Mouse (Mus musculus) hindbrain, embryonic 11.5 days (tissue): Measurements from ENCODE around the gene Gm21983. TPM values are rescaled to one million over a fixed set of nuclear protein-coding genes. Genes with fewer than 3 reads are reported as not detected.
A peak's percentile ranks its signal among the peaks of the same experiment; 100 is the strongest.

Experiments
- ATAC-seq: fragments of 200-750 bp; cut with Nextera tagmentation; 2 replicates; pipeline ENCODE4 v1.8.0; 2017; ENCODE audit warnings: mild to moderate bottlenecking, moderate TSS enrichment, moderate library complexity; ENCODE audit not compliant: low FRiP score
- DNase-seq: peaks from one replicate; pipeline ENCODE4 v3.0.0-alpha.2; 2015; ENCODE audit warnings: low spot score
- H3K27ac ChIP-seq: fragments of 300-500 bp; sonication (generic); 2 replicates; pipeline ENCODE4 v1.5.1; 2014; ENCODE audit warnings: mild to moderate bottlenecking, low read depth, low read length
- H3K27me3 ChIP-seq: fragments of 300-500 bp; sonication (generic); 2 replicates; pipeline ENCODE4 v1.6.1; 2014; ENCODE audit warnings: mild to moderate bottlenecking, low read length, moderate library complexity, mixed read lengths; ENCODE audit not compliant: control insufficient read depth, insufficient read depth
- H3K36me3 ChIP-seq: fragments of 300-500 bp; sonication (generic); 2 replicates; pipeline ENCODE4 v1.6.1; 2014; ENCODE audit warnings: mild to moderate bottlenecking, low read length, moderate library complexity, mixed read lengths; ENCODE audit not compliant: control insufficient read depth, insufficient read depth
- H3K4me1 ChIP-seq: fragments of 300-500 bp; sonication (generic); replicated peaks from 2 replicates; pipeline ENCODE4 v1.6.1; 2014; ENCODE audit warnings: low read length, mixed read lengths; ENCODE audit not compliant: control insufficient read depth, insufficient read depth
- H3K4me2 ChIP-seq: fragments of 300-500 bp; sonication (generic); replicated peaks from 2 replicates; pipeline ENCODE4 v1.6.1; 2014; ENCODE audit warnings: mild to moderate bottlenecking, low read depth, low read length
- H3K4me3 ChIP-seq: fragments of 300-500 bp; sonication (generic); 2 replicates; pipeline ENCODE4 v1.5.1; 2014; ENCODE audit warnings: low read depth, low read length
- H3K9ac ChIP-seq: fragments of 300-500 bp; sonication (generic); 2 replicates; pipeline ENCODE4 v1.6.1; 2014; ENCODE audit warnings: low read depth, low read length
- H3K9me3 ChIP-seq: fragments of 300-500 bp; sonication (generic); 2 replicates; pipeline ENCODE4 v1.6.1; 2016; ENCODE audit warnings: low read length; ENCODE audit not compliant: control insufficient read depth
- WGBS: fragments of 180-500 bp; shearing (Covaris S2); extraction: QIAGEN DNeasy Blood & Tissue Kit; methylation state at CpG from one replicate; pipeline ENCODE4 v1.1.7; 2014; 5-methylcytosine and 5-hydroxymethylcytosine counted together
- polyA plus RNA-seq: library from polyadenylated mRNA; unstranded; fragments of >200 nt; fragmentation: Nextera tagmentation; extraction: Ambion mirVana; gene quantifications from 2 replicates; pipeline ENCODE4 v1.2.1, GENCODE M21; 2014

Gene Gm21983
- polyA plus RNA-seq, 1 experiment from 2014 or later, result not detected

- H3K9ac ChIP-seq, result peak within 1 kb of the TSS; percentile 88
- peaks cover 19% of the 10 kb centered on the region for H3K36me3 ChIP-seq
- DNase-seq (peak; percentile 95), ATAC-seq (peak; percentile 99)
- peak within 1 kb of the TSS; percentile 78 for H3K4me2 ChIP-seq
- peak within 1 kb of the TSS; percentile 88 for H3K4me3 ChIP-seq
- H3K27ac ChIP-seq, result peak within 1 kb of the TSS; percentile 94
- 2% methylated on average over 63 of the region's 64 CpGs for WGBS
- no peaks in the 10 kb centered on the region; the same call in 1 of the 2 replicates for H3K4me1 ChIP-seq
- H3K27me3 ChIP-seq, result no peaks in the 10 kb centered on the region
- no peaks in the 10 kb centered on the region for H3K9me3 ChIP-seq
These were observed 15.1 kb upstream of the Gm21983 start, which contains the start of the genes BC024978 and Snrpa for GRCm38 (mm10) chr7:27195681-27196611. BC024978 (plus strand) TSS chr7:27195781. Snrpa (minus strand) TSS chr7:27196271.

GRCm38 (mm10) chr7:27193731-27194130 is 12.8 kb upstream of the Gm21983 start:
- no peaks in the 10 kb centered on the region; the same call in 1 of the 2 replicates for H3K4me1 ChIP-seq
- H3K4me2 ChIP-seq, result no peak overlapping the region
- no peak overlapping the region for H3K4me3 ChIP-seq
- H3K9ac ChIP-seq, result no peak overlapping the region
- H3K27me3 ChIP-seq, result no peaks in the 10 kb centered on the region
- no peak overlapping the region for H3K27ac ChIP-seq
- no peak for DNase-seq
- H3K9me3 ChIP-seq, result no peaks in the 10 kb centered on the region
- peaks cover 41% of the 10 kb centered on the region for H3K36me3 ChIP-seq
- no peak for ATAC-seq
- 88% methylated on average over 4 of the region's 4 CpGs for WGBS

- H3K4me2 ChIP-seq, result no peak overlapping the region
- H3K27me3 ChIP-seq, result no peaks in the 10 kb centered on the region
- H3K27ac ChIP-seq, result no peak overlapping the region
- ATAC-seq (no peak), DNase-seq (no peak)
- H3K9me3 ChIP-seq, result no peaks in the 10 kb centered on the region
- no peak overlapping the region for H3K4me3 ChIP-seq
- no peaks in the 10 kb centered on the region; the same call in 1 of the 2 replicates for H3K4me1 ChIP-seq
- 98% methylated on average over 5 of the region's 5 CpGs for WGBS
- peaks cover 49% of the 10 kb centered on the region for H3K36me3 ChIP-seq
- H3K9ac ChIP-seq, result no peak overlapping the region
These were observed 11.5 kb upstream of the Gm21983 start for GRCm38 (mm10) chr7:27192434-27192833.

- Histone ChIP-seq H3K27me3 (no peaks in the 10 kb centered on the region), H3K9me3 (no peaks in the 10 kb centered on the region), H3K4me3 (no peak overlapping the region), H3K27ac (no peak overlapping the region), H3K4me1 (no peaks in the 10 kb centered on the region; the same call in 1 of the 2 replicates), H3K4me2 (no peak overlapping the region), H3K36me3 (peaks cover 68% of the 10 kb centered on the region), H3K9ac (no peak overlapping the region)
- 93% methylated on average over 10 of the region's 10 CpGs for WGBS
- ATAC-seq, result peak; percentile 38; the same call in 1 of the 2 replicates
- peak; percentile 26 for DNase-seq
These were observed 8.5 kb upstream of the Gm21983 start for GRCm38 (mm10) chr7:27189271-27189931.

GRCm38 (mm10) chr7:27185986-27186385 is 5.1 kb upstream of the Gm21983 start:
- 95% methylated on average over 5 of the region's 5 CpGs for WGBS
- H3K36me3 ChIP-seq, result peaks cover 56% of the 10 kb centered on the region
- no peak for ATAC-seq

GRCm38 (mm10) chr7:27184964-27185363 is 4.1 kb upstream of the Gm21983 start:
- ATAC-seq (no peak), DNase-seq (peak; percentile 67)
- no peak overlapping the region for H3K27ac ChIP-seq
- no peak overlapping the region for H3K4me2 ChIP-seq
- no peaks in the 10 kb centered on the region for H3K9me3 ChIP-seq
- no peaks in the 10 kb centered on the region for H3K4me1 ChIP-seq
- no peak overlapping the region for H3K9ac ChIP-seq
- no peaks in the 10 kb centered on the region for H3K27me3 ChIP-seq
- no peak overlapping the region for H3K4me3 ChIP-seq
- WGBS, result 80% methylated on average over 3 of the region's 3 CpGs
- H3K36me3 ChIP-seq, result peaks cover 46% of the 10 kb centered on the region

More at GRCm38 (mm10) chr7:27185986-27186385, 5.1 kb upstream of the Gm21983 start:
- H3K27ac ChIP-seq, result no peak overlapping the region
- H3K4me2 ChIP-seq, result no peak overlapping the region
- no peaks in the 10 kb centered on the region for H3K27me3 ChIP-seq
- no peaks in the 10 kb centered on the region for H3K4me1 ChIP-seq
- H3K4me3 ChIP-seq, result no peak overlapping the region
- no peak overlapping the region for H3K9ac ChIP-seq
- no peak for DNase-seq
- no peaks in the 10 kb centered on the region for H3K9me3 ChIP-seq

GRCm38 (mm10) chr7:27182498-27182897 is 1.6 kb upstream of the Gm21983 start:
- no peak overlapping the region for H3K4me2 ChIP-seq

GRCm38 (mm10) chr7:27180036-27180435 is 850 bp downstream of the Gm21983 start:
- Histone ChIP-seq H3K9me3 (no peaks in the 10 kb centered on the region), H3K4me1 (peaks cover 4% of the 10 kb centered on the region; the same call in 1 of the 2 replicates), H3K4me2 (no peak overlapping the region), H3K4me3 (no peak overlapping the region), H3K27ac (no peak overlapping the region), H3K27me3 (no peaks in the 10 kb centered on the region), H3K36me3 (peaks cover 8% of the 10 kb centered on the region), H3K9ac (no peak overlapping the region)
- ATAC-seq (no peak), DNase-seq (no peak)
- 67% methylated on average over 5 of the region's 5 CpGs for WGBS

More at GRCm38 (mm10) chr7:27182498-27182897, 1.6 kb upstream of the Gm21983 start:
- Histone ChIP-seq H3K27me3 (no peaks in the 10 kb centered on the region), H3K4me1 (peaks cover 4% of the 10 kb centered on the region; the same call in 1 of the 2 replicates), H3K27ac (no peak overlapping the region), H3K9me3 (no peaks in the 10 kb centered on the region), H3K4me3 (no peak overlapping the region), H3K36me3 (peaks cover 26% of the 10 kb centered on the region), H3K9ac (no peak overlapping the region)
- DNase-seq (no peak), ATAC-seq (no peak)
- WGBS, result 89% methylated on average over 1 of the region's 1 CpGs
